Mouse (Mus musculus) heart, embryonic 14.5 days (tissue): ENCODE results near the gene Sprr2i. TPM values are rescaled to one million over a fixed set of nuclear protein-coding genes. Genes with fewer than 3 reads are reported as not detected.

ENCODE experiments used
- ATAC-seq: fragments of 200-750 bp; cut with Nextera tagmentation; 2 replicates; pipeline ENCODE4 v1.8.0; 2017; ENCODE audit warnings: low read depth, moderate TSS enrichment; ENCODE audit not compliant: insufficient number of reproducible peaks, insufficient read depth, low FRiP score
- H3K27ac ChIP-seq, 2 experiments: fragments of 200-500 bp in 1 of 2; fragments of 300-500 bp in 1 of 2; sonication (generic) in 1 of 2; replicated peaks in 1 of 2; 2 replicates each; pipeline ENCODE4 v1.5.1; 2012 to 2014; ENCODE audit warnings: low read depth in 2 of 2, low read length in 2 of 2, control low read depth in 1 of 2, mild to moderate bottlenecking in 1 of 2, mixed read lengths in 1 of 2; ENCODE audit not compliant: control insufficient read depth in 1 of 2, insufficient read depth in 1 of 2
- H3K27me3 ChIP-seq: fragments of 300-500 bp; sonication (generic); 2 replicates; pipeline ENCODE4 v1.6.1; 2014; ENCODE audit warnings: mild to moderate bottlenecking, low read length, control low read depth; ENCODE audit not compliant: control insufficient read depth, insufficient read depth
- H3K36me3 ChIP-seq: fragments of 300-500 bp; sonication (generic); 2 replicates; pipeline ENCODE4 v1.6.1; 2014; ENCODE audit warnings: mild to moderate bottlenecking, control low read depth, low read length, mixed read lengths; ENCODE audit not compliant: control insufficient read depth, insufficient read depth
- H3K4me1 ChIP-seq, 2 experiments: fragments of 200-500 bp in 1 of 2; fragments of 300-500 bp in 1 of 2; sonication (generic) in 1 of 2; 2 replicates each; pipeline ENCODE4 v1.6.1; 2012 to 2014; ENCODE audit warnings: low read length in 2 of 2, control low read depth in 1 of 2, mixed read lengths in 1 of 2; ENCODE audit not compliant: control insufficient read depth in 2 of 2, insufficient read depth in 2 of 2
- H3K4me2 ChIP-seq: fragments of 300-500 bp; sonication (generic); 2 replicates; pipeline ENCODE4 v1.6.1; 2014; ENCODE audit warnings: mild to moderate bottlenecking, low read length
- H3K4me3 ChIP-seq, 2 experiments: fragments of 200-500 bp in 1 of 2; fragments of 300-500 bp in 1 of 2; sonication (generic) in 1 of 2; 2 replicates each; pipeline ENCODE4 v1.5.1; 2012 to 2014; ENCODE audit warnings: low read length in 2 of 2, mild to moderate bottlenecking in 2 of 2, control low read depth in 1 of 2, low read depth in 1 of 2, moderate library complexity in 1 of 2; ENCODE audit not compliant: control insufficient read depth in 1 of 2, insufficient read depth in 1 of 2
- H3K9ac ChIP-seq: fragments of 300-500 bp; sonication (generic); 2 replicates; pipeline ENCODE4 v1.6.1; 2014; ENCODE audit warnings: mild to moderate bottlenecking, low read length
- H3K9me3 ChIP-seq: fragments of 300-500 bp; sonication (generic); 2 replicates; pipeline ENCODE4 v1.6.1; 2016; ENCODE audit warnings: low read length, control low read depth; ENCODE audit not compliant: control insufficient read depth
- WGBS: fragments of 180-500 bp; shearing (Covaris S2); extraction: QIAGEN DNeasy Blood & Tissue Kit; methylation state at CpG from one replicate; pipeline ENCODE4 v1.1.7; 2014; 5-methylcytosine and 5-hydroxymethylcytosine counted together
- polyA plus RNA-seq: library from polyadenylated mRNA; unstranded; fragments of >200 nt; fragmentation: Nextera tagmentation; extraction: Ambion mirVana; gene quantifications from 2 replicates; pipeline ENCODE4 v1.2.1, GENCODE M21; 2014

Sprr2i gene
- polyA plus RNA-seq, result not detected in 2 replicates

DNA sequence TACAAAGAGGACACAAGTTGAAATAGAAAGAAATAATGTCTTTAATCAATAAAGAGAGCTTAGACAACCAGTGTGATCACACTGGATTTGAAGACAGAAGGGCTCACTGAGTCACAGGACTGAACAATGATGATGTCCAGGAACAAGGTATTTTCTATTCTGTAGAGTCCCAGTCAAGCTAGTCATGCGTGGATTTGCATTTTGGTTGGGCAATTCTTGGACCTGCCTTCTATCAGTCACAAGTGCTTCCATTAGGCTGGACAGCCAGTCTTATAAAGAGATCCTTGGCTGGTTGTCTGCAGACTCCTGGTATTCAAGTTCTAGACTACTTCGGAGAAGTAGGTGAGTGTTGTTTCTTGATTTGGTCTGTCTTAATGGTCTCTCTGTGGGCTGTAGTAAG lies at the start of gene Sprr2i:
Gene Sprr2i, plus strand, starts transcription at position 301 of the 400 bp plus-strand sequence.
- H3K4me2 ChIP-seq, result no peak within 1 kb of the TSS
- H3K4me1 ChIP-seq, result no peaks in the 10 kb centered on the region
- H3K9me3 ChIP-seq, result no peaks in the 10 kb centered on the region
- H3K27ac ChIP-seq, result no peak within 1 kb of the TSS
- no peak for ATAC-seq
- no peak within 1 kb of the TSS for H3K4me3 ChIP-seq
- no peaks in the 10 kb centered on the region for H3K36me3 ChIP-seq
- H3K9ac ChIP-seq, result no peak within 1 kb of the TSS
- WGBS, result 83% methylated on average over 2 of the region's 2 CpGs
- H3K27me3 ChIP-seq, result no peaks in the 10 kb centered on the region

- Histone ChIP-seq H3K4me3 (no peak overlapping the region), H3K9ac (no peak overlapping the region), H3K36me3 (no peaks in the 10 kb centered on the region), H3K9me3 (0 out of 2 replicates have a peak, but pooled peaks cover 6% of the 10 kb centered on the region), H3K4me2 (no peak overlapping the region), H3K4me1 (no peaks in the 10 kb centered on the region), H3K27me3 (no peaks in the 10 kb centered on the region), H3K27ac (no peak overlapping the region)
- ATAC-seq, result no peak
These were observed 46.2 kb upstream of the Sprr2i start for GRCm38 (mm10) chr3:92361619-92362018.

DNA sequence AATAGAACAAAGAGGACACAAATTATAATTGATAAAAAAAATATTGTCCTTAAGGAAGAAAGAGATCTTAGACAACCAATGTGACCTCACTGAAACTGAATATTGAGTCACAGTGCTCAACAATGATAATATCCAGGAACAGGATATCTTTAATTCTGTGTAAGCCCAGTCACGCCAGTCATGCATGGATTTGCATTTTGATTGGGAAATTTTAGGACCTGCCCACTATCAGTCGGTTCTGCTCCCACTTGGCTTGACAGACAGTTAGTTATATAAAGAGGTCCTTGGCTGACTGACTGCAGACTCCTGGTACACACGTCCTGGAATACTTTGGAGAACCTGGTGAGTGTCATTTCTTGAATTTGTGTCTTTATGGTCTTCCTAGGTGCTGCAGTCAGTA lies 42.9 kb upstream of the Sprr2i start, which contains the start of gene Sprr2f:
Gene Sprr2f, plus strand, starts transcription at position 301 of the 400 bp plus-strand sequence.
- Histone ChIP-seq H3K9ac (no peak within 1 kb of the TSS), H3K36me3 (no peaks in the 10 kb centered on the region), H3K9me3 (no peaks in the 10 kb centered on the region), H3K4me2 (no peak within 1 kb of the TSS), H3K27me3 (no peaks in the 10 kb centered on the region), H3K4me3 (no peak within 1 kb of the TSS), H3K27ac (no peak within 1 kb of the TSS), H3K4me1 (no peaks in the 10 kb centered on the region)
- no peak for ATAC-seq
- 51% methylated on average over 3 of the region's 3 CpGs for WGBS

DNA sequence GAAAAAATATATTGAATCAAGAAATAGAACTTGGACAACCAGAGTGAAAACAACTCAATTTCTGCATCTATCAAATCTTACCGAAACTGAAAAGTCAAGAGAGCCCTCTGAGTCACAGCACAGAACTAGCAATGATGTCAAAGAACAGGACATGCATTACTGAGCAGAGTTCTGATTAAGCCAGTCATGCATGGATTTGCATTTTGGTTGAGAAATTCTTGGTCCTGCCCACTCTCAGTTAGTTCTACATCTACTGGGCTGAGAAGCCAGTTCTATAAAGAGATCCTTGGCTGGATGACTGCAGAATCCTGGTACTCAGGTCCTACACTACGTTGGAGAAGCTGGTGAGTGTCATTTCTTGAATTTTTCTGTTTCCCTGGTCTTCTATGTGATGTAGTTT lies 34.2 kb upstream of the Sprr2i start:
- H3K9me3 ChIP-seq, result no peaks in the 10 kb centered on the region
- no peaks in the 10 kb centered on the region for H3K36me3 ChIP-seq
- ATAC-seq, result no peak
- no peak overlapping the region for H3K27ac ChIP-seq
- no peak overlapping the region for H3K4me2 ChIP-seq
- H3K4me3 ChIP-seq, result no peak overlapping the region
- H3K9ac ChIP-seq, result no peak overlapping the region
- 77% methylated on average over 2 of the region's 2 CpGs for WGBS
- H3K4me1 ChIP-seq, result no peaks in the 10 kb centered on the region
- no peaks in the 10 kb centered on the region for H3K27me3 ChIP-seq

DNA sequence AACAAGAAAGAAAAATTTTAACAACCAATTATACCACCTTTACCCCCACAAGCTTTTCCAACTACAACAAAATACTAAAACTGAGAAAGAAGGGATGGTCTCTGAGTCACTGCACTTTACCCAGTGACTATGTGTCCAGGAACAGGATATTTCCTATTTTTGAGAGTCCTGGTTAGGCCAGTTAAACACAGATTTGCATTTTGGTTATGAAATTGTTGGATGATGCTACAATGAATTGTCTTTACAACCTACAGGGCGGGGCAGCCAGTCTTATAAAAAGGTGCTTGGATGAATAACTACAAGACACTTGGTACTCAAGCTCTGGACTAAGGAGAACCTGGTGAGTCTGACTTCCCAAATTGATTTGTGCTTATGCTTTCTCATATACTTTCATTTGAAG lies 22.4 kb upstream of the Sprr2i start, which contains the start of gene Sprr2h:
Gene Sprr2h, plus strand, starts transcription at position 301 of the 400 bp plus-strand sequence.
- Histone ChIP-seq H3K4me2 (no peak within 1 kb of the TSS), H3K27ac (no peak within 1 kb of the TSS), H3K9me3 (no peaks in the 10 kb centered on the region), H3K4me1 (no peaks in the 10 kb centered on the region), H3K27me3 (no peaks in the 10 kb centered on the region), H3K36me3 (no peaks in the 10 kb centered on the region), H3K4me3 (no peak within 1 kb of the TSS), H3K9ac (no peak within 1 kb of the TSS)
- ATAC-seq, result no peak
- WGBS, result 81% methylated on average over 1 of the region's 1 CpGs

- H3K27me3 ChIP-seq, result no peaks in the 10 kb centered on the region
- H3K27ac ChIP-seq, result no peak overlapping the region
- no peaks in the 10 kb centered on the region for H3K36me3 ChIP-seq
- H3K4me2 ChIP-seq, result no peak overlapping the region
- H3K4me3 ChIP-seq, result no peak overlapping the region
- 43% methylated on average over 1 of the region's 1 CpGs for WGBS
- H3K9me3 ChIP-seq, result no peaks in the 10 kb centered on the region
- H3K4me1 ChIP-seq, result no peaks in the 10 kb centered on the region
- H3K9ac ChIP-seq, result no peak overlapping the region
- no peak for ATAC-seq
These were observed 13.5 kb upstream of the Sprr2i start for GRCm38 (mm10) chr3:92394301-92394700.

GRCm38 (mm10) chr3:92417782-92418181 lies 10.0 kb downstream of the Sprr2i start, which contains the start of gene Sprr2j-ps:
Gene Sprr2j-ps (plus strand): TSS chr3:92418082.
- 86% methylated on average over 2 of the region's 2 CpGs for WGBS
- no peaks in the 10 kb centered on the region for H3K9me3 ChIP-seq
- H3K9ac ChIP-seq, result no peak within 1 kb of the TSS
- H3K36me3 ChIP-seq, result no peaks in the 10 kb centered on the region
- no peak for ATAC-seq
- H3K27me3 ChIP-seq, result no peaks in the 10 kb centered on the region
- no peaks in the 10 kb centered on the region for H3K4me1 ChIP-seq
- H3K4me3 ChIP-seq, result no peak within 1 kb of the TSS
- no peak within 1 kb of the TSS for H3K27ac ChIP-seq
- H3K4me2 ChIP-seq, result no peak within 1 kb of the TSS

DNA sequence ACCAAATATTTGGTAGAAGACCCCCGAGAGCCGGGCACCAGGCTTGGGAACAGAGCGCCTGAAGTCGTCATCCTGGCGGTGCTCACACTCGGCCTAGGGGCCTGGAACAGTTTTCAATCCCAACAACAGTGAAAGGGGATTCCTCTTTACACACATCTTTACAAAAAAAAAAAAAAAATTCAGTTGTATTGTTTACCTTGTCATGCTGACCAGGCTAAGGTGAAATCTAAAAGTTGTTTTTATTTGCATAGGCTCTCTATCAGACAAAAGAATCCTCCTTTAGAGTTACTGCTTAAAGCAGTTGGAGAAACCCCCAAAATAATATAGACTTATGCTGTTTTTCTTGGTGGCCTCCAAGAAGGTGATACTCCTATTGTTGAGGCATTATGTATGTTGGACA lies 21.5 kb downstream of the Sprr2i start, which contains the start of gene Gm9774:
Gene Gm9774, minus strand, starts transcription at position 101 of the 400 bp plus-strand sequence.
- Histone ChIP-seq H3K27ac (no peak within 1 kb of the TSS), H3K4me2 (no peak within 1 kb of the TSS), H3K9me3 (no peaks in the 10 kb centered on the region), H3K9ac (no peak within 1 kb of the TSS), H3K4me1 (no peaks in the 10 kb centered on the region), H3K27me3 (no peaks in the 10 kb centered on the region), H3K4me3 (no peak within 1 kb of the TSS), H3K36me3 (no peaks in the 10 kb centered on the region)
- no peak for ATAC-seq
- WGBS, result 87% methylated on average over 6 of the region's 6 CpGs
